Mouse (Mus musculus) cerebellum, adult 11-12 months (tissue): ENCODE data around the gene Itpripl2.

ENCODE experiments used
- DNase-seq: peaks from one replicate; pipeline ENCODE4 v3.0.0; 2022

Itpripl2 gene

GRCm38 (mm10) chr7:118486917-118487316 lies 4.9 kb downstream of the Itpripl2 start:
- no peak for DNase-seq

GRCm38 (mm10) chr7:118483996-118484395 lies 7.8 kb downstream of the Itpripl2 start:
- DNase-seq = no peak

GRCm38 (mm10) chr7:118482001-118482400 lies 9.8 kb downstream of the Itpripl2 start:
- DNase-seq = no peak

DNA sequence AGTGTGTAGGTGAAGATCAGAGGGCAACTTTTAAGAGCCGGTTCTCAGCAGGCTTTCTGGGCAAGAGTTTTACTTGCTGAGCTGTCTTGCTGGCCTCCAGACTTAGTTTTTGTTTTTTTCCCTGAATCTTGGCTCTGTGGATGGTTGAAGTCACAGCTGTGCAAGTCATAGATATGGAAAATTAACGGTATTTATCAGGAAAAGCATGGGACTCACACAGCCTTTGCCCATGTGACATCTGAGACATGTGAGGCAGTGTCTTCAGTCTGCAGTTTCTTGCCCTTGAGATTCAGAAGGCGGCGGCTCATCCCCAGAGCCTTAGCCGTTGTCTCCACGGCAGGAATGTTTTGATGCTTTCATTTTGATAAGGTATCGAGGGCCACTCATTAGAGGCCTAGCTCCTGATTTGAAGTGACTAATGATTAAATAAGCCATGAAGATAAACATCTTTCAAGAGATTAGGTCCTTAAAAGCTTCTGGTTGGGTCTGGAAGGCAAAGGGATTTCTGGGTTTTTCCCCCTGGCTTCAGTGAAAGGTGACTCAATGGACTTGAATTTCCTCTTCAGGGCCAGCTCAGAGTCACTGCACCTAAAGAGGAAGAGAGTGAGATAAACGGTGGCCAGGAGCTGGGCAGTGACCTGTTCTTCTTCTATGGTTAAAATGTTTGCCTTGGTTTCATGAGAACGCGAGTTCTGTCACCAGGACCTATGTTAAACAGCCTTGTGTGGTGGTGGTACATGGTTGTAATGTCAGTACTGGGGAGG lies 10.5 kb downstream of the Itpripl2 start:
- no peak for DNase-seq

GRCm38 (mm10) chr7:118480160-118480709 lies 11.5 kb downstream of the Itpripl2 start:
- no peak for DNase-seq

- no peak for DNase-seq
Observed at GRCm38 (mm10) chr7:118478835-118479312, 12.9 kb downstream of the Itpripl2 start.

DNA sequence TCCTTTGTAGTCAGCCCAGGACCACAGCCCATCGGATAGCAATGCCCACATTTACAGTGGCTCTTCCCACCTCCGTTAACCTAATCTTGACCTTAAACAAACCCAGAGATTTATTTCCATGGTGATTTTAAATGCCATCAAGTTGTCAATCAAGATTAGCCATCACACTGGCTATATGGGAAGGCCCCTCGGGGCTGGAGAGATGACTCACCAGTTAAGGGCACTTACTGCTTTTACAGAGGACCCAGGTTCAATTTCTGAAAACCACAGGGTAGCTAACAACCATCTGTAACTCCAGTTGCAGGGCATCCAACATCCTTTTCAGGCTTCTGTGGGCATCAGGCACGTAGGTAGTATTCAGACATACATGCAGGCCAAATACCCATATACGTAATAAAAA lies 15.3 kb downstream of the Itpripl2 start:
- DNase-seq = no peak

GRCm38 (mm10) chr7:118475008-118475705 lies 16.6 kb downstream of the Itpripl2 start:
- DNase-seq = no peak

DNA sequence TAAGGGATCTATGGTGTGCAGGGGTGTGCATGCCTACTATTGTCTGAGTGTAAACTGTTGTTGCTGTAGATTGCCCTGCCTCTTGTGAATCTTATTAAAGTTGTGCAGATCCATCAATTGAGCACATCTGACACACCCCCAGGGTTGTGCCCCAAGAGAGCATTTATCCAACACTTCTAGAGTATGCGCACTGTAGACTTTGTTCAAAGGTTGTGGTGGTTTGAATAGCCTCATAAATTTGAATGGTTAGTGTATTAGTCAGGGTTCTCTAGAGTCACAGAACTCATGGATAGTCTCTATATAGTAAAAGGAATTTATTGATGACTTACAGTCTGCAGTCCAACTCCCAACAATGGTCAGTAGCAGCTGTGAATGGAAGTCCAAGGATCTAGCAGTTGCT lies 18.9 kb downstream of the Itpripl2 start:
- DNase-seq = no peak

- no peak for DNase-seq
Observed at GRCm38 (mm10) chr7:118468060-118468459, 23.7 kb downstream of the Itpripl2 start.

GRCm38 (mm10) chr7:118464432-118464831 lies 27.3 kb downstream of the Itpripl2 start:
- no peak for DNase-seq

GRCm38 (mm10) chr7:118462818-118463762 lies 28.7 kb downstream of the Itpripl2 start:
- no peak for DNase-seq

GRCm38 (mm10) chr7:118461400-118462136 lies 30.2 kb downstream of the Itpripl2 start:
- DNase-seq = no peak

DNA sequence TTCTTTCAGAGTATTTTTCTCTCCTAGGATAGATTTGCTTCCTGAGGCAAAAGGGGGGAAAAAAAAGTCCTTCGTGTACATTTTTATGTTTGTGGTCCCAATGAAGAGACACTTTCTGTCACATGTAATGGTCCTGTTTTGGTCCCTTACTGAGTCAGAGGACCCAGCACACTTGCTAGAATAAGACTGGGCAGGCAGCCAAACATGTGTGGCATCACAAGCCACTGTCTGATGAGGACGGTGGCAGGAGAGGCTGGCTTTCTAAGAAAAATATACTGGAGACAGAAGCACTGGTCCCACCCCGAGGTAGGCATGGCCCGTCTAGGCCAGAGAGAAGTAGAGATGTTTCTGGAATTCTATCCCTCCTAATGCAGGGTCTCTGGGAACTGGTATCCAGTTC lies 38.1 kb downstream of the Itpripl2 start:
- no peak for DNase-seq

DNA sequence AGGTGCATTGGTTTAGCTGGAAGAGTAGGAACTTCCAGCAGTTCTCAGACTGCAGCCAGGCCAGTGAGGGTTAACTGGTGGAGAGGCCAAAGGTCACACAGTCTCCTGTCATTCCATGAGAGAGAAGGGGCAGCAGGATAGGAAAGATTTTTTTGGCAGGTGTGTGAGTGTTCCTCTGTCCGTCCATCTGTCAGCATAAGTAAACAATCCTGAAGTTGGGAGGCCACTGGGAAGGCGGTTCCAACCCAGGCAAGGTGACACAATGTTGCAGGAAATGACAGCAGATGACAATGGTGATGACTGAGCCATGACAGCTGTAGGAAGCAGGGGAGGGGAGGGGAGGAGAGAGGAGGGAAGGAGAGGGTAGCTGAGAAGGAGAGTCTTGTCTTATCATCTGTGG lies 38.8 kb downstream of the Itpripl2 start:
- DNase-seq = no peak

DNA sequence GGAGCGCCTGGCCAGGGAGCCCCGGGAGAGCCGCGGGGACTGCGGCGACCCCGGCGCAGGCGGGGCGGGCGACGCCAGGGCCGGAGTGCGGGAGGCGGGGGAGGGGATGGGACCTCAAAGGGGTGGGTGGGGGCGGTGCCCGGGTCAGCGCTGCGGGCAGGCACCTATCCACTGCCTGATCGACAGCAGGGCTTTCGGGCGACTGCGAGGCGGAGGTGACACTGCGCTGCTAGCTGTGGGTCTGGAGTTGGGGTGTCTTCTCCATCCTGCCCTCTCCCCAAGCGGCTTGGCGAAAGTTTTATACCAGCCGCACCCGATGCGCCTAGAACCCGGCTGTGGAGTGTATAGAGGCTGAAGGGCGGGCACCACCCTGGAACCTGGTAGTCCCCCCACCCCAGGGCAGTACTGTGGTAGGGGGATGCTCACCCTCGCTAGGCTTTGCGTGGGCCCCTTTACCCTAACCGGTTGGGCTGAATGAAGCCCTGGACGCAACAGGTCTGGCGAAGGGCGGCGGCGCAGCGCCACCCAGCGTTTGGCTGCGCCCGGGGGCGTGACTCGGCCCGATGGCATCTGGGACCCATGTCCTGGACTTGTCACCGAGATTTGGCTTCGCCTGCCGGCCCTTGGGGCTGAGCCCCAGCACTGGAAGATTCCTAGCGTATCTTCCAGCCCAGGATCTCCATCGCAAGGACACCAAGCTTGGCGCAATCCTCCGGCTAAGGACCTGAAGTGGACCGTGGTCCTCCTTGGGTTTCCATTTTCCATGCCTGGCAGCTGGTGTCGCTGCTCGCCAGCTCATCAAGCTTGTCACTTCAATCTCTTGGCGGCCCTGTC lies 43.4 kb downstream of the Itpripl2 start, which contains the start of gene Syt17:
Gene Syt17 (minus strand): TSS at position 89 of the 834 bp plus-strand sequence.
- peak; percentile 32 for DNase-seq

GRCm38 (mm10) chr7:118447291-118448133 lies 44.3 kb downstream of the Itpripl2 start:
- DNase-seq = peak; percentile 10

DNA sequence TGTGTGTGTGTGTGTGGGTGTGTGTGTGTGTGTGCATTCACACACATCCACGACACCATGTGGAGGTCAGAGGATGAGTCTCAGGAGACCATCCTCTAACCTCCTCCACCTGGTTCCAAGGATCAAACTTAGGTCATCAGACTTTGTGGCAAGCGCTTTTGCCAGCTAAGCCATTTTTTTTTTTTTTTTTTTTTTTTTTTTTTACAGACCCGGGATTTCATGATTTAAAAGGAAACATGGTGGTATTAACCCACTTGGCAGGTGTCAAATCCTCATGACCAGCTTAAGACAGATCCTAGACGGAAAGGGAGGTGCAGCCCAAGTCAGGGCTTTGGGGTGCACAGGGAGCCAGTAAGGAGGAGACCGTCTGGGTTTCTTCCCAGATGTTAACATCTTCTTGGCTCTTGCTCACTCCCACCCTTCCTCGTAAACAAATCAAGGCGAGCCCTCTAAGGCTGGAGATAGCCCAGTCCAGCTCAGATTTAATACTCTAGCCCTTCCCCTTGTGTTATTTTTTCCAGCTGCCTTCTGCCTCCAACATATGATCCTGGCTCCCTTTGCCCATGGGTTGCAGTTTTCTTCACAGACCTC lies 47.8 kb downstream of the Itpripl2 start:
- DNase-seq = no peak

DNA sequence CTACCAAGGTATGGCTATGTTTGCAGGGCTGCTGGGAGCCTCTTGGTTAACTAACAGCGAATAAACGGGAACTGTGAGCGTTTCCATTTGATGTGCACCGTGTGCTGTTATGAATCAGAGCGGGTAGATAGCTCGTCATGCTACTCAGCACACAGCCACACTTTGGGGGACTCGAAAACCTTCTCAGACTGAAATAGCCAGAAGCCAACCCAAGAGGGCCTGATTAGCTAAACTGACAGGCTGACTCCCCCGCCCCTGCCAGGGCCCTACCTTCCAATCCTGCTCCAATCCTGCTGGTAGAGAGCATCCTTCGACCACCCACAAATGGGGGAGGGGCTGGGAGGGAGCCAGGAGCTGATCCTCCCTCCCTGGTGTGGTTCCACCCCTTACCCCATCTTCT lies 48.4 kb downstream of the Itpripl2 start:
- no peak for DNase-seq

- no peak for DNase-seq
Observed at GRCm38 (mm10) chr7:118441535-118441934, 50.2 kb downstream of the Itpripl2 start.
